Mouse (Mus musculus) frontal cortex, postnatal 25 days (tissue): ENCODE results near the gene Anapc11.

Experiments
- DNase-seq, 2 experiments: peaks; one replicate each; pipeline ENCODE4 v3.0.0; 2022; ENCODE audit warnings: low spot score in 2 of 2

Gene Anapc11

GRCm38 (mm10) chr11:120657301-120657700 is 59.1 kb downstream of the Anapc11 start:
- DNase-seq, result no peak
